Mouse (Mus musculus) midbrain, embryonic 14.5 days (tissue): ENCODE measurements around the gene Rbms3. TPM values are rescaled to one million over a fixed set of nuclear protein-coding genes. Genes with fewer than 3 reads are reported as not detected.

Source experiments
- ATAC-seq: fragments of 200-750 bp; cut with Nextera tagmentation; 2 replicates; pipeline ENCODE4 v1.8.0; 2017; ENCODE audit warnings: moderate number of reproducible peaks, moderate library complexity; ENCODE audit not compliant: low FRiP score, low TSS enrichment
- DNase-seq: peaks from one replicate; pipeline ENCODE4 v3.0.0-alpha.2; 2015
- H3K27ac ChIP-seq: fragments of 300-500 bp; sonication (generic); replicated peaks from 2 replicates; pipeline ENCODE4 v1.5.1; 2014; ENCODE audit warnings: mild to moderate bottlenecking, low read depth, low read length, moderate library complexity
- H3K27me3 ChIP-seq: fragments of 300-500 bp; sonication (generic); 2 replicates; pipeline ENCODE4 v1.6.1; 2014; ENCODE audit warnings: low read length, control low read depth, mixed read lengths; ENCODE audit not compliant: control insufficient read depth, insufficient read depth
- H3K36me3 ChIP-seq: fragments of 300-500 bp; sonication (generic); 2 replicates; pipeline ENCODE4 v1.6.1; 2014; ENCODE audit warnings: low read length, control low read depth; ENCODE audit not compliant: control insufficient read depth, insufficient read depth
- H3K4me1 ChIP-seq: fragments of 300-500 bp; sonication (generic); 2 replicates; pipeline ENCODE4 v1.6.1; 2014; ENCODE audit warnings: mild to moderate bottlenecking, antibody characterized with exemption, low read length, control low read depth; ENCODE audit not compliant: control insufficient read depth, insufficient read depth
- H3K4me2 ChIP-seq: fragments of 300-500 bp; sonication (generic); 2 replicates; pipeline ENCODE4 v1.6.1; 2014; ENCODE audit warnings: mild to moderate bottlenecking, low read length, moderate library complexity
- H3K4me3 ChIP-seq: fragments of 300-500 bp; sonication (generic); replicated peaks from 2 replicates; pipeline ENCODE4 v1.5.1; 2014; ENCODE audit warnings: low read depth, low read length
- H3K9ac ChIP-seq: fragments of 300-500 bp; sonication (generic); replicated peaks from 2 replicates; pipeline ENCODE4 v1.6.1; 2014; ENCODE audit warnings: mild to moderate bottlenecking, low read length, moderate library complexity
- H3K9me3 ChIP-seq: fragments of 300-500 bp; sonication (generic); 2 replicates; pipeline ENCODE4 v1.6.1; 2016; ENCODE audit warnings: low read length, control low read depth, mixed read lengths; ENCODE audit not compliant: control insufficient read depth
- WGBS: fragments of 180-500 bp; shearing (Covaris S2); extraction: QIAGEN DNeasy Blood & Tissue Kit; methylation state at CpG from one replicate; pipeline ENCODE4 v1.1.7; 2014; 5-methylcytosine and 5-hydroxymethylcytosine counted together
- polyA plus RNA-seq: library from polyadenylated mRNA; unstranded; fragments of >200 nt; fragmentation: Nextera tagmentation; extraction: Ambion mirVana; gene quantifications from 2 replicates; pipeline ENCODE4 v1.2.1, GENCODE M21; 2014

Rbms3 gene
- 54.0 and 58.4 TPM in 2 replicates for polyA plus RNA-seq

- no peak for ATAC-seq
- H3K27me3 ChIP-seq: no peaks in the 10 kb centered on the region
- no peak within 1 kb of the TSS for H3K9ac ChIP-seq
- peaks cover 8% of the 10 kb centered on the region; the same call in 1 of the 2 replicates for H3K4me1 ChIP-seq
- no peaks in the 10 kb centered on the region for H3K9me3 ChIP-seq
- H3K4me3 ChIP-seq: no peak within 1 kb of the TSS
- no peak within 1 kb of the TSS for H3K4me2 ChIP-seq
- no peak within 1 kb of the TSS for H3K27ac ChIP-seq
- WGBS: 63% methylated on average over 9 of the region's 9 CpGs
- no peak for DNase-seq
- no peaks in the 10 kb centered on the region for H3K36me3 ChIP-seq
Observed at GRCm38 (mm10) chr9:117629771-117630170, at the start of gene Rbms3. TSS of gene Rbms3 (minus strand) at chr9:117629913.

- ATAC-seq (no peak), DNase-seq (no peak)
- Histone ChIP-seq H3K9me3 (no peaks in the 10 kb centered on the region), H3K9ac (no peak overlapping the region), H3K36me3 (no peaks in the 10 kb centered on the region), H3K4me1 (no peaks in the 10 kb centered on the region), H3K27me3 (no peaks in the 10 kb centered on the region), H3K4me2 (no peak overlapping the region), H3K4me3 (no peak overlapping the region), H3K27ac (no peak overlapping the region)
- 87% methylated on average over 5 of the region's 5 CpGs for WGBS
Observed at GRCm38 (mm10) chr9:117673311-117673710, 43.6 kb upstream of the Rbms3 start.

DNA sequence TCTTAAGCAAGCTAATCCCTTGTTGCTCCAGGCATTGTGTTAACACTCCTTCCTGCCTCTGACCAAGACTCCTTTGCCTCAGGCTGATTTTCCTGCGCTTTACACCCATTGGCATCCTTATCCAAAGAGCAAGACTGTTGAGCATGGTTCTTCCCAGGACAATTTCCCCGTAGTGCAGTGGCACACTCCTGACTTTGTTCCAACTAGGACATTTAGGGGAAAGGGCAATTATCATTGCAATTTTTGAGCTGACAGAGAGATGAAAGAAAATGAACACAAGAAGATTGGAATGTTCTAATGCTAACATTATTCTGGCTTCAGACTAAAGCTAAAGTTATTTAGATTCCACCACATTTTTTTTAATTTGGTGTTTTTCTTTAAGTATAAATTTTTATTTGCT is 24.9 kb upstream of the Rbms3 start:
- H3K27ac ChIP-seq: no peak overlapping the region
- no peaks in the 10 kb centered on the region for H3K9me3 ChIP-seq
- no peak overlapping the region for H3K4me2 ChIP-seq
- H3K9ac ChIP-seq: no peak overlapping the region
- WGBS: 69% methylated on average over 2 of the region's 2 CpGs
- no peaks in the 10 kb centered on the region for H3K36me3 ChIP-seq
- H3K4me3 ChIP-seq: no peak overlapping the region
- H3K27me3 ChIP-seq: no peaks in the 10 kb centered on the region
- no peak for ATAC-seq
- DNase-seq: no peak
- H3K4me1 ChIP-seq: no peaks in the 10 kb centered on the region

DNA sequence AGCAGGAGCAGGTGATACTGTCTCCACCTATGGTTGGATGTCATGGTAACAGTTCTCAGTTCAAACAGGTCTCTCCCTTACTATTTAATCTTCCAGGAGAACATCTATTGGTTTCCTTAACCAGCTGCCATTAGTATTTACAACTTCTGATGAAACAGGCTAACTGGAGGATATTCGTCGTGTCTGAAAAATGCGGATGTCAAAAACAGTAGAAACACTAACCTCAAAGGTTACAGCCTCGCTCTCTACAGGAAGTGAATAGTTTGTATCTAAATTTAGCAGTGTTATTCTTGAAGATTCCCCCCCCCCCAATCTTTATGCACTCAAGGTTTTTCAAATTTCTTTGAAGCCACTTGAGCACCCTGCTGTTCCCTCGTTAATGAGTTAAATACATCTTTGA is 23.9 kb upstream of the Rbms3 start:
- Histone ChIP-seq H3K4me2 (no peak overlapping the region), H3K9ac (no peak overlapping the region), H3K27me3 (no peaks in the 10 kb centered on the region), H3K9me3 (no peaks in the 10 kb centered on the region), H3K4me1 (no peaks in the 10 kb centered on the region), H3K4me3 (no peak overlapping the region), H3K36me3 (no peaks in the 10 kb centered on the region), H3K27ac (no peak overlapping the region)
- DNase-seq: no peak
- no peak for ATAC-seq
- 80% methylated on average over 5 of the region's 5 CpGs for WGBS

DNA sequence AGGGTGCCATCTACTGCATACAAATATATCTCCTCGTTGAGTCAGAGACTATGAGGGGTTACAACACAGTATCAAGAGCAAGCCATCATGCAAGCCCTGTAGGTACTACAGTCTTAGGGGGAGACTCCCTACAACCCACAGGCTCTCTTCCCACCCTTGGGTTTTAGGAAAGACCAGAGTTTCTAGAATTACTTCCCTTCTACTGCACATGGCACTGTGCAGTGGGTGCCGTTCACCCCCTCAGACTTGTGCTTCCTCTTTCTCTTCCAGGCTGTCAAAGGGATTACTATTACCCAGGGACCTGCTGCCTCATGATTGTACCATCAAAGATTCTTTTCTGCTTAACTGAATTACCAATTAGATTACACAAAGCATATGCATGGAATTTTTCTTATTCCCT is 16.4 kb upstream of the Rbms3 start:
- Histone ChIP-seq H3K27me3 (no peaks in the 10 kb centered on the region), H3K4me1 (no peaks in the 10 kb centered on the region), H3K4me3 (no peak overlapping the region), H3K27ac (no peak overlapping the region), H3K9ac (no peak overlapping the region), H3K9me3 (no peaks in the 10 kb centered on the region), H3K4me2 (no peak overlapping the region), H3K36me3 (no peaks in the 10 kb centered on the region)
- DNase-seq (no peak), ATAC-seq (no peak)
- WGBS: 74% methylated on average over 2 of the region's 2 CpGs

- H3K9ac ChIP-seq: no peak overlapping the region
- no peaks in the 10 kb centered on the region for H3K4me1 ChIP-seq
- no peaks in the 10 kb centered on the region for H3K27me3 ChIP-seq
- no peak overlapping the region for H3K27ac ChIP-seq
- DNase-seq: no peak
- H3K4me2 ChIP-seq: no peak overlapping the region
- H3K36me3 ChIP-seq: no peaks in the 10 kb centered on the region
- 94% methylated on average over 4 of the region's 4 CpGs for WGBS
- H3K9me3 ChIP-seq: no peaks in the 10 kb centered on the region
- no peak overlapping the region for H3K4me3 ChIP-seq
- ATAC-seq: no peak
Observed at GRCm38 (mm10) chr9:117641090-117641782, 11.5 kb upstream of the Rbms3 start.

DNA sequence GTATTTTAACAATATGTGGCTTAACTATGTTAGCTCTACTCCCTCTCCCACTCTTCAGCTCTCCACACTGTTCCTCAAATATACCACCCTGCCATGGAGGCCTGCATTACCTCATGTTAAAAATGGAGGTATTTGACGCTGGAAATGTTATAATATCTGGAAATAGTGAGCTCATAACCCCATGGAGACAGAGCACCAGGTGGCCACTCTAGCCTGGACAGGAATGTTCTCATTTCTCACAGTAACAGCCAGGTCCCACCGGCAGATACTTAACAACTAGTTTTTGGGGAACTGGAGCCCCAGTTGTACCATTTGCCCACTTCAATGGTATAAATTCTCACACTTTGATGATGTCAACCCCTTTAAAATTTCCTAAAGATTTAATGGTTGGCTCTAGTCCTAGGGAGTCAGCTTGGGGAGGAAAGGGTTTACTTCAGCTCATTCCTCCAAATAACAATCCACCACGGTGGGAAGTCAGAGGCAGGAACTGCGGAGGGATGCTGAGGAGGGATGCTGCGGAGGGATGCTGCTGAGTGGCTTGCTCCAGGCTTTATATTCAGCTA is 9.0 kb upstream of the Rbms3 start:
- Histone ChIP-seq H3K4me2 (no peak overlapping the region), H3K9me3 (no peaks in the 10 kb centered on the region), H3K36me3 (no peaks in the 10 kb centered on the region), H3K9ac (no peak overlapping the region), H3K27ac (no peak overlapping the region), H3K4me3 (no peak overlapping the region), H3K4me1 (no peaks in the 10 kb centered on the region), H3K27me3 (no peaks in the 10 kb centered on the region)
- ATAC-seq: no peak
- WGBS: 88% methylated on average over 5 of the region's 5 CpGs
- DNase-seq: no peak

DNA sequence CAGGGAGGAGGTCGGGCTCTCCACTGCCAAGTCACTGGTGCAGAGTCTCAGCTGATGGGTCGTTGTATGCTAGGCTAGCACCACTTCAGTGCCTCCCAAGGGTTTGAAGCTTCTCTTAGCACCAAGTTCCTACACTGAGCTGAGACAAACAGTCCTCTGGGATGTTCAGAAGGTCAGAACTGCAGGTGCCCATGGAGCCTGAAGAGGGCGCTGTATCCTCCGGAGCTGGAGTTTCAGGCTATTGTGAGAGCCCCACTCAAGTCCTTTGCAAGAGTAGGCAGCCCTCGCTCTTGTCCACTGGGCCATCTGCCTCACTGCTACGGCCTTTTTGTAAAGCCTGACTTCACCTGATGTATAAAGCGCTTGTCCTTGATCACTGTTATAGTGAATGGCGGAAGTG is 6.8 kb upstream of the Rbms3 start:
- no peak for DNase-seq
- Histone ChIP-seq H3K27ac (no peak overlapping the region), H3K27me3 (no peaks in the 10 kb centered on the region), H3K9me3 (no peaks in the 10 kb centered on the region), H3K9ac (no peak overlapping the region), H3K4me2 (no peak overlapping the region), H3K4me1 (no peaks in the 10 kb centered on the region), H3K36me3 (no peaks in the 10 kb centered on the region), H3K4me3 (no peak overlapping the region)
- no peak for ATAC-seq
- 77% methylated on average over 8 of the region's 8 CpGs for WGBS

DNA sequence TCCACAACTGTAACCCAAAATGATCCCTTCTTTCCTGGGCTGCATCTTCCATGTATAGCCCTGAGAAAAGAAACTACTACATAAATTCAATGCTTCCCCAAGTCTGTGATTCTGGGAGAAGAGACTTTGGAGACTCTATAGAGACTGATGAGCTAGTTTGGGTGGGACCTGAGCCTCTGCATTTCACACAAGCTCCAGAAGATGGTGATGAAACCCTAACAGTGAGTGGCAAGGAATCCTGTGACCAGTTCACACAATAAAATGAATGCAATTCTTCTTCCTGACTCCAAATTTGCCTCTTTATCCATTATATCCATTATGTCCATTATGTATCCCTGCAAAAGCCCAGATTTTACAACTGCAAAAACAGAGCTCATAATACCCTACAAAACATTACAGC is 2.5 kb downstream of the Rbms3 start:
- H3K9ac ChIP-seq: no peak overlapping the region
- H3K9me3 ChIP-seq: no peaks in the 10 kb centered on the region
- no peak overlapping the region for H3K27ac ChIP-seq
- H3K4me1 ChIP-seq: peaks cover 8% of the 10 kb centered on the region; the same call in 1 of the 2 replicates
- no peaks in the 10 kb centered on the region for H3K27me3 ChIP-seq
- no peak for ATAC-seq
- H3K36me3 ChIP-seq: no peaks in the 10 kb centered on the region
- no peak overlapping the region for H3K4me3 ChIP-seq
- H3K4me2 ChIP-seq: no peak overlapping the region
- DNase-seq: no peak
